Mouse (Mus musculus) telencephalon, adult 2 months (tissue): Measurements from ENCODE around the gene Slc35c2.

Experiments used
- DNase-seq: peaks from one replicate; pipeline ENCODE4 v3.0.0-alpha.2; 2011; ENCODE audit warnings: low read depth, low spot score

Slc35c2 gene

GRCm38 (mm10) chr2:165312381-165312780 lies 24.7 kb upstream of the Slc35c2 start:
- no peak for DNase-seq

DNA sequence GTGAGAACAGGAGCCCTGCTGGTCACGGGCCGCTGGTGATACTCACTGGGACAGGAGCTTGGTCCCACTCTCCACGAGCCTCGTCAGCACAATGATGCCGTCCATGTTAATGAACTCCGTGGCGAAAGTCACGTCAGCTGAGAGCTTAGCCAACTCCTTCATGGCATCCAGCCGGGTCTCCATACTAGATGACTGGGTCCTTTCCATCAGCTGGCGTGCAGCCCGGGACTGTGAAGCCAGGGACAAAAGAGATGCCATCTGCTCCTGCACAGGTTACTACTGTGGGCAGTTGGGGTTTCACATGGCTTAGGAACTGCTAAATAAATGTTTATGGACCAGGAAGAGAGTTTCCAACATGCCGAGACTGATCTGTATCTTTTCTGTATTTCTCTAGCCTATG lies 23.9 kb upstream of the Slc35c2 start:
- no peak for DNase-seq

- DNase-seq: no peak
Measured at GRCm38 (mm10) chr2:165310818-165311425, 23.3 kb upstream of the Slc35c2 start.

- DNase-seq: no peak
Measured at GRCm38 (mm10) chr2:165307801-165308200, 20.1 kb upstream of the Slc35c2 start.

DNA sequence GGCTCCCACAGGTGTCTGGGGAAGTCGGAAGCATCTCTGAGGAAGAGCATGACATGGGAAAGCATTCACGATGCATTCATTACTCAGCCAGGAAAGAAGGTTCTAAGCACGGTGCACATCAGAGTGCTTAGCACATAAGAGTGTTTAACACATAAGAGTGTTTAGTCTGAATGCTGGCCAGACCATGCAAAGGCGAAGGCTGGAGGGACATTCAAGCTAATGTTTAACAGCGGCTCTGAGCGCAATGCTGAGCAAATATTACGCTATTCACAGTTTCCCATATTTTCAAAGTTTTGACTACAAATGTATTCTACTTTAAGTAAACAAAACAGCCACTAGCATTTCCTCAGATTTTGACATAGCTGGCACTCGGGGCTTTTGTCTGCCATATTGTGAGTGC lies 17.8 kb upstream of the Slc35c2 start:
- DNase-seq: no peak

DNA sequence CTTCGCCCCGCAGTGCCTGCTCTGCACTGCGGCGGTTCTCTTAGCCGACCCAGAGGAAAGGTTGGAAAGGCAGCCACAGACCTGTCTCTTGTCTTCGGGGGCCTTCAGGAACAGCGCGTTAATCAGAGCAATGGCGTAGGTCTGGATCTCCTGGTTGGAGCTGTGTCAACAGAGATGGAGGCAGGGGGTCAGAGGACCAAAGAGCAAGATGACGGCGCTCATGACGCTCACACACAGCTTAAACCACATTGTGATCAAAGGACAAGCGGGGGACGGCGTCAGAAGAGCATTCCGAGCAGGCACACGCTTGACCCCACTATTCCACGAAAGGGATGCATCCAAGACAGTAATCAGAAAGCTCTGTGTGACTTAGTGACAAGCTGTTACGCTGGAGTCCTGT lies 17.1 kb upstream of the Slc35c2 start:
- DNase-seq: no peak

DNA sequence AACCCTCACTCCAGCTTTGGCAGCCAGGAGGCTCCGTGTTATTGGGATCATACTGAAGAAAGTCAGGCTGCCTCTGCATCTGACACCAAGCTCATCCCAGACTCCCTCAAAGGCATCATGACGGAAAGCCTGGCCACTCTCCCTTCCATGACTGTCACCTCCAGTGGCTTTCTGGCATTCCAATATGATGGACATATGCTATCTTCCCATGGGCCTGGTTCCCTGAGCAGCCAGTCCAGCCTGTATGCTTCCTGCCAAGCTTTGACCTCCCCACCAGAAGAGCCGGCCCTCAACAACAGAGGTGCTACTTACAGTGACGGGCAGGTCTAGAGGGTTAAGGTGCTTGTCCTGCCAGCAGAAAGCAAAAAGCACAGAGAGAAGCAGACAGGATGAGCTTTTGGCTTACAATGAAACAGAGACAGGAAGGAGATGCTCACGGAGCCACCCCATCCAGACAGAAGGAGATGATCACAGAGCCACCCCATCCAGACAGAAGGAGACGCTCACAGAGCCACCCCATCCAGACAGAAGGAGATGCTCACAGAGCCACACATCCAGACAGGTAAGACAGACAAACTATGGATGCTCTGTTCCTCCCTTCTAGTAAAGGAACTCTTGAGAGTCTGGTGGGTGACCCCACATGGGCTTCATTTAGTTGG lies 15.8 kb upstream of the Slc35c2 start:
- DNase-seq: no peak

- no peak for DNase-seq
Measured at GRCm38 (mm10) chr2:165301409-165301808, 13.7 kb upstream of the Slc35c2 start.

DNA sequence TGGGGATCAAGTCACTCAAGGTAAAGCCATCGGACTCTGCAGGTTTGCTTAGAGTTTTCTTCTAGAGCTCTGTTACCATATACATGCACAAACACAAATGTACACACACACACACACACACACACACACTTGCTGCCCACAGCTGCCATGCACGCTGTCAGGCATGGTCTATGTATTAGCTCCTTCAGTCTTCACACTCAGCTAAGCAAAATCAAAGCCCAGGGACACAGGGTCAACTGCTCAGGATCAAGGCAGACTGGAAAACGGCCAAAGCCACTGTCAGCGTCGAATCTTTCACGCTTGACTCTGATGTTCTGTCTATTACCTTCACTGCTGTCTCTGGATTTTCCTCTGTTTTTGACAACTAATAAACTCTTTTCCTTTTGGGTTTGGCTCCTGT lies 13.2 kb upstream of the Slc35c2 start:
- no peak for DNase-seq

GRCm38 (mm10) chr2:165300424-165300823 lies 12.8 kb upstream of the Slc35c2 start:
- no peak for DNase-seq

- DNase-seq: no peak
Measured at GRCm38 (mm10) chr2:165297429-165297828, 9.8 kb upstream of the Slc35c2 start.

DNA sequence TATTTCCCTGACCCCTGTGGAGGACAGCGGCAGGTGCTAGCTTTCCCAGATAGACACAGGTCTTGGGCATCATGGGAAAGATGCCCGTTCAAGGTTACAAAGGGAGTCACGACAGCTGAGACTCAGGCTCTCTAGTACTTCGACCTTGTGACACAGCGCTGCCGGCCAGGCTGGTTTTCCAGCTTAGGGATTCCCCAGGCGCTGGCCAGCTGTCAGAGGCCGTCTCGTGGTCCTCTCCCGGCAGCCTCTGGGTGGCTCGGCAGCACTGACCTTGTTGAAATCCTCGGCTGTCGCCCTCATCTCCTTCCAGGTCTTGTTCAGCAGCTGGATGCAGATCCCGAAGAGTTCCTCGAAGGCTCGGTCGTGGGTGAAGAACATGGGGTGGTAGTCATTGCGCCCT lies 8.9 kb upstream of the Slc35c2 start:
- DNase-seq: no peak

- peak; percentile 95 for DNase-seq
Measured at GRCm38 (mm10) chr2:165288315-165289031, 804 bp upstream of the Slc35c2 start.

- DNase-seq: peak; percentile 39
Measured at GRCm38 (mm10) chr2:165286361-165287201, 1.1 kb downstream of the Slc35c2 start.

- DNase-seq: no peak
Measured at GRCm38 (mm10) chr2:165285621-165286020, 2.0 kb downstream of the Slc35c2 start.

- no peak for DNase-seq
Measured at GRCm38 (mm10) chr2:165285034-165285433, 2.6 kb downstream of the Slc35c2 start.

DNA sequence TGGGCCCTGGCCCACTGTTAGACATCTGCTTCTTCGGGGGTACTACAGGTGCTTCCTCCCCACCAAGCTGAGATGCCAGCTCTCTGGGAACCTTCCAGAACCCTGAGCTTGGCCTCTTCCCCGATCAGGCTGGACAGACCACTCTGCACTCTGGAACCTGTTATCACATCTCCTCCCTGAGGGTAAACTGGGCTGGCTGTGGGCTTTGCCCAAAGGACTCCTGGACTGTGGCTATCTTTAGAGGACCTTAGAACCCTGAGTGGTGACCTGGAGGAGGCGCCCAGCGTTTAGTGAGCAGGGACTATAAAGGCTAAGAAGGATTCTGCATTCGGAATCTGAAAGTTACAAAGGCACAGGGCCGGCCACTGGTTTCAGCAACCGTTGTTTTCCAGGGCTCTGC lies 3.3 kb downstream of the Slc35c2 start:
- DNase-seq: no peak

DNA sequence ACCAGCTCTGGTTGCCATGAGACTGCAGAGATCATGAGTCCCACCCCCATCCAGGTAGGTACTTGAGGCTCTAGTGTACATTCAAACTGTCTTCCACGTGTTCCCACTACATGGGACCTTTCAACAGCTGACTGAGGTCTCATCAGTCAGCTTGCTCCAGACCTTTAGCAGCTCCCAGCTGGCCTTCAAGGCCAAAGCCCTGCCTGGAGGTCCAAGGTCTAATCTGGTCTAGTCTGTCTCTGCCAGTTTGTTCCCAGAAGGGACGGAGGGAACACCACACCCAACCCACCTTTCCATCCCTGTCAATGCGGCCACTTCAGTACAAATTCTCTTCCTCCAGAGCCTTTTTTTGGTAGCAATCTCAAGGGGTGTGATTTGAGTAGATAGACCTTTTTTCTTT lies 4.0 kb downstream of the Slc35c2 start:
- DNase-seq: no peak

GRCm38 (mm10) chr2:165281779-165282311 lies 5.8 kb downstream of the Slc35c2 start:
- DNase-seq: no peak

DNA sequence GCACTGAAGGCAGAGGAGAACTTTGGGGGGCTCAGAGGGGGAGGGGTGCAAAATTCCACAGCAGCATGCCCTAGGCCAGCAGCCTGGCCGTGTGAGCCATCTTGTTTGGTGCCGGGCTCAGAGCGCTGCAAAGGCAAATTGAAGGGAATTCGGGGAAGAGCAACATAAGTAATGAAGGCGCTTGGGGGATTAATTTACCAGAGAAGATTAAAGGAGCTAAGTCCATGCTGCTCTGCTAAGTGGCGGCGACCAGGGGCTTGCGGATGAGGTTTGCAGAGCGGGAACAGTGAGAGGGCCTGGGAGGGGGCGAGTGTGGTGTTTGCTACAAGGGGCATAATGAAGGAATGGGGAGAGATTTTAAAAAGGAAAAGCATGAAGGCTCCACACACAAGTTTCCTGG lies 8.3 kb downstream of the Slc35c2 start:
- DNase-seq: no peak

- DNase-seq: no peak
Measured at GRCm38 (mm10) chr2:165277188-165277740, 10.4 kb downstream of the Slc35c2 start.
